Comparison of ENCODE assay signal across 8 mouse cellular contexts in genomic region chr1:134829635-134830034, GRCm38 (mm10).
DNase-seq lines count a peak whose midpoint lies in the region; ATAC-seq and TF ChIP-seq lines count a peak whose summit lies in the region.
"Had no signal": no experiment of that assay in that cellular context is flagged by ENCODE, and none has a peak within 500 bp of the region (broad histone marks: within the 10 kb centered on the region; RNA-seq: fewer than 3 reads in every experiment).

No protein-coding gene starts in this region.

- no peak for TF ChIP-seq EP300 in liver, embryonic 14.5 days (IDR thresholded peaks at IDR 0.05; ENCODE audit: low read depth)

- 69% methylated on average over 4 of the region's 4 CpGs for WGBS in liver, embryonic 14.5 days (ENCODE audit: insufficient replicate concordance)
- 75% methylated on average over 4 of the region's 4 CpGs for WGBS in liver, embryonic 11.5 days
- WGBS in heart, embryonic 16.5 days, result 40% methylated on average over 4 of the region's 4 CpGs

- peak; percentile 30; the same call in 1 of the 2 replicates for TF ChIP-seq CTCF in liver, embryonic 14.5 days (IDR thresholded peaks at IDR 0.05; ENCODE audit: low read depth)

- H3K4me1 ChIP-seq in liver, embryonic 14.5 days (replicated peaks; ENCODE audit: control insufficient read depth in 2 of 2, insufficient read depth in 2 of 2, low read length in 1 of 2), result no peaks in the 10 kb centered on the region
- H3K4me1 ChIP-seq in liver, embryonic 11.5 days (replicated peaks; ENCODE audit: control insufficient read depth, insufficient read depth, low read length), result no peaks in the 10 kb centered on the region
- peaks cover 6% of the 10 kb centered on the region; the same call in 1 of the 2 replicates for H3K4me1 ChIP-seq in heart, embryonic 16.5 days (ENCODE audit: control insufficient read depth, insufficient read depth, low read length)

- no peak for DNase-seq in liver, embryonic 14.5 days (ENCODE audit: low read depth in 3 of 3, low spot score in 3 of 3)
- DNase-seq in liver, embryonic 11.5 days (ENCODE audit: low spot score), result no peak
- peak; percentile 46 to 50 for DNase-seq in cerebellum, adult 18-20 months
- DNase-seq in left cerebral cortex, postnatal 14 days (ENCODE audit: low spot score in 2 of 2), result no peak
- no peak for DNase-seq in left cerebral cortex, postnatal 36 days (ENCODE audit: low spot score in 2 of 2)

- H3K9me3 ChIP-seq in liver, embryonic 14.5 days (ENCODE audit: control insufficient read depth, low read length), result no peaks in the 10 kb centered on the region
- H3K9me3 ChIP-seq in liver, embryonic 11.5 days (ENCODE audit: control insufficient read depth, low read length), result no peaks in the 10 kb centered on the region
- no peaks in the 10 kb centered on the region for H3K9me3 ChIP-seq in heart, embryonic 16.5 days (replicated peaks; ENCODE audit: control insufficient read depth, low read length)

- H3K4me2 ChIP-seq in liver, embryonic 14.5 days (ENCODE audit: low read depth), result no peak overlapping the region
- H3K4me2 ChIP-seq in liver, embryonic 11.5 days, result no peak overlapping the region
- H3K4me2 ChIP-seq in heart, embryonic 16.5 days (ENCODE audit: low read depth, low read length), result no peak overlapping the region

- no peak overlapping the region for H3K9ac ChIP-seq in liver, embryonic 14.5 days (replicated peaks)
- no peak overlapping the region for H3K9ac ChIP-seq in liver, embryonic 11.5 days (ENCODE audit: low read depth, low read length)
- no peak overlapping the region for H3K9ac ChIP-seq in heart, embryonic 16.5 days (ENCODE audit: low read length)

- H3K27ac ChIP-seq in liver, embryonic 14.5 days, result no peak overlapping the region
- no peak overlapping the region for H3K27ac ChIP-seq in liver, embryonic 11.5 days (ENCODE audit: low read depth, low read length)
- no peak overlapping the region for H3K27ac ChIP-seq in heart, embryonic 16.5 days (ENCODE audit: low read length)

- intact Hi-C loops in left cerebral cortex, postnatal 14 days (cut with DNase I), result loop anchor here (5.0 to 10.0 kb wide), 2 partner anchors 57 to 85 kb away; no protein-coding TSS in a partner anchor
- intact Hi-C loops in left cerebral cortex, postnatal 36 days (cut with DNase I), result loop anchor here (5.0 kb wide), 1 partner anchor 192 kb away; no protein-coding TSS in a partner anchor

- no peaks in the 10 kb centered on the region for H3K27me3 ChIP-seq in liver, embryonic 14.5 days (ENCODE audit: control insufficient read depth, insufficient read depth, low read length)
- no peaks in the 10 kb centered on the region for H3K27me3 ChIP-seq in liver, embryonic 11.5 days (replicated peaks; ENCODE audit: control insufficient read depth, insufficient read depth, low read length)
- H3K27me3 ChIP-seq in heart, embryonic 16.5 days (ENCODE audit: control insufficient read depth, insufficient read depth, low read length), result no peaks in the 10 kb centered on the region

- no peaks in the 10 kb centered on the region; the same call in 1 of the 2 replicates for H3K36me3 ChIP-seq in liver, embryonic 14.5 days (replicated peaks; ENCODE audit: control insufficient read depth, insufficient read depth, low read depth)
- no peaks in the 10 kb centered on the region; the same call in 1 of the 2 replicates for H3K36me3 ChIP-seq in liver, embryonic 11.5 days (ENCODE audit: control insufficient read depth, insufficient read depth, low read length)
- peaks cover 17% of the 10 kb centered on the region for H3K36me3 ChIP-seq in heart, embryonic 16.5 days (ENCODE audit: control insufficient read depth, insufficient read depth)

- H3K4me3 ChIP-seq in liver, embryonic 14.5 days (ENCODE audit: insufficient read depth in 1 of 2, low read depth in 2 of 2, low read length in 2 of 2), result no peak overlapping the region
- H3K4me3 ChIP-seq in liver, embryonic 11.5 days (ENCODE audit: low read depth, low read length), result no peak overlapping the region
- no peak overlapping the region for H3K4me3 ChIP-seq in heart, embryonic 16.5 days (ENCODE audit: low read length)
- H3K4me3 ChIP-seq: erythroblast, embryonic 14.5 days had no signal

- ATAC-seq in liver, embryonic 14.5 days (ENCODE audit: insufficient read depth), result no peak
- no peak for ATAC-seq in liver, embryonic 11.5 days (replicated peaks; ENCODE audit: low FRiP score)
- peak; percentile 55; the same call in 1 of the 2 replicates for ATAC-seq in heart, embryonic 16.5 days (replicated peaks; ENCODE audit: extremely low read depth, insufficient read depth, low FRiP score)
- ATAC-seq in megakaryocyte-erythroid progenitor cell, adult 5-6 weeks (replicated peaks; ENCODE audit: low FRiP score, low TSS enrichment, poor library complexity, severe bottlenecking), result 0 out of 2 replicates have a peak, but pooled peaks have one; percentile 47

Comparison
In these comparisons a context has a peak if more than half of its experiments do, and no peak if none do; other contexts are left out.
1. ATAC-seq: peak in heart, embryonic 16.5 days (single experiment) and megakaryocyte-erythroid progenitor cell, adult 5-6 weeks (single experiment); none in liver, embryonic 14.5 days (single experiment) and liver, embryonic 11.5 days (single experiment).
2. DNase-seq: peak in cerebellum, adult 18-20 months (2 of 2); none in liver, embryonic 14.5 days (0 of 3), liver, embryonic 11.5 days (single experiment), left cerebral cortex, postnatal 14 days (0 of 2) and left cerebral cortex, postnatal 36 days (0 of 2).